Mouse (Mus musculus): ENCODE data around the gene Eno1. TPM values are rescaled to one million over a fixed set of nuclear protein-coding genes. Genes with fewer than 3 reads are reported as not detected.

Eno1 gene
- 25.2 and 47.2 TPM in 2 replicates for polyA plus RNA-seq (2012)

- Histone ChIP-seq H3K4me1 (ENCODE audit: control insufficient read depth) (peaks cover 57% of the 10 kb centered on the region), H3K36me3 (ENCODE audit: control insufficient read depth) (peaks cover 26% of the 10 kb centered on the region), H3K9me3 (ENCODE audit: control insufficient read depth, low read length) (no peaks in the 10 kb centered on the region), H3K27me3 (ENCODE audit: control insufficient read depth) (peaks cover 4% of the 10 kb centered on the region), H3K4me3 (replicated peaks) (peak within 1 kb of the TSS; percentile 90)
- TF ChIP-seq GATA1 (IDR thresholded peaks at IDR 0.05; ENCODE audit: low read length) = no peak
- TF ChIP-seq TAL1 (IDR thresholded peaks at IDR 0.05; ENCODE audit: low read length) = no peak
These were observed at the start of gene Eno1 for GRCm38 (mm10) chr4:150236521-150237481. TSS of gene Eno1 (plus strand) at chr4:150236721.

GRCm38 (mm10) chr4:150188236-150188635 is 48.3 kb upstream of the Eno1 start:
- H3K4me1 ChIP-seq (ENCODE audit: control insufficient read depth) = peaks cover 14% of the 10 kb centered on the region
- H3K9me3 ChIP-seq (ENCODE audit: control insufficient read depth, low read length) = no peaks in the 10 kb centered on the region
- no peaks in the 10 kb centered on the region for H3K36me3 ChIP-seq (ENCODE audit: control insufficient read depth)
- H3K27me3 ChIP-seq (ENCODE audit: control insufficient read depth) = no peaks in the 10 kb centered on the region
- peak overlapping the region; percentile 43 for H3K4me3 ChIP-seq (replicated peaks)
- TF ChIP-seq GATA1 (IDR thresholded peaks at IDR 0.05; ENCODE audit: low read length) (no peak), TAL1 (IDR thresholded peaks at IDR 0.05; ENCODE audit: low read length) (no peak)

- TF ChIP-seq TAL1 (IDR thresholded peaks at IDR 0.05; ENCODE audit: low read length) (no peak), GATA1 (IDR thresholded peaks at IDR 0.05; ENCODE audit: low read length) (no peak)
- H3K9me3 ChIP-seq (ENCODE audit: control insufficient read depth, low read length) = no peaks in the 10 kb centered on the region
- H3K36me3 ChIP-seq (ENCODE audit: control insufficient read depth) = no peaks in the 10 kb centered on the region
- H3K4me3 ChIP-seq (replicated peaks) = no peak overlapping the region
- no peaks in the 10 kb centered on the region for H3K27me3 ChIP-seq (ENCODE audit: control insufficient read depth)
- peaks cover 12% of the 10 kb centered on the region for H3K4me1 ChIP-seq (ENCODE audit: control insufficient read depth)
These were observed 44.3 kb upstream of the Eno1 start for GRCm38 (mm10) chr4:150192199-150192598.

GRCm38 (mm10) chr4:150193915-150194314 is 42.6 kb upstream of the Eno1 start:
- Histone ChIP-seq H3K9me3 (ENCODE audit: control insufficient read depth, low read length) (no peaks in the 10 kb centered on the region), H3K4me1 (ENCODE audit: control insufficient read depth) (peaks cover under 1% of the 10 kb centered on the region; the same call in 1 of the 2 replicates), H3K27me3 (ENCODE audit: control insufficient read depth) (no peaks in the 10 kb centered on the region), H3K36me3 (ENCODE audit: control insufficient read depth) (no peaks in the 10 kb centered on the region), H3K4me3 (replicated peaks) (no peak overlapping the region)
- TF ChIP-seq GATA1 (IDR thresholded peaks at IDR 0.05; ENCODE audit: low read length) (no peak), TAL1 (IDR thresholded peaks at IDR 0.05; ENCODE audit: low read length) (no peak)

GRCm38 (mm10) chr4:150198268-150198667 is 38.3 kb upstream of the Eno1 start:
- TF ChIP-seq TAL1 (IDR thresholded peaks at IDR 0.05; ENCODE audit: low read length) (no peak), GATA1 (IDR thresholded peaks at IDR 0.05; ENCODE audit: low read length) (no peak)
- H3K4me1 ChIP-seq (ENCODE audit: control insufficient read depth) = no peaks in the 10 kb centered on the region
- H3K27me3 ChIP-seq (ENCODE audit: control insufficient read depth) = no peaks in the 10 kb centered on the region
- H3K4me3 ChIP-seq (replicated peaks) = no peak overlapping the region
- H3K36me3 ChIP-seq (ENCODE audit: control insufficient read depth) = no peaks in the 10 kb centered on the region
- no peaks in the 10 kb centered on the region for H3K9me3 ChIP-seq (ENCODE audit: control insufficient read depth, low read length)

- Histone ChIP-seq H3K27me3 (ENCODE audit: control insufficient read depth) (no peaks in the 10 kb centered on the region), H3K4me1 (ENCODE audit: control insufficient read depth) (no peaks in the 10 kb centered on the region), H3K36me3 (ENCODE audit: control insufficient read depth) (no peaks in the 10 kb centered on the region), H3K4me3 (replicated peaks) (no peak within 1 kb of the TSS), H3K9me3 (ENCODE audit: control insufficient read depth, low read length) (no peaks in the 10 kb centered on the region)
- no peak for TF ChIP-seq GATA1 (IDR thresholded peaks at IDR 0.05; ENCODE audit: low read length)
- TF ChIP-seq TAL1 (IDR thresholded peaks at IDR 0.05; ENCODE audit: low read length) = no peak
These were observed 35.3 kb upstream of the Eno1 start, which contains the start of gene Car6 for GRCm38 (mm10) chr4:150201232-150201631. TSS of gene Car6 (minus strand) at chr4:150201332.

- H3K4me1 ChIP-seq (ENCODE audit: control insufficient read depth) = no peaks in the 10 kb centered on the region
- no peaks in the 10 kb centered on the region for H3K27me3 ChIP-seq (ENCODE audit: control insufficient read depth)
- no peak overlapping the region for H3K4me3 ChIP-seq (replicated peaks)
- H3K36me3 ChIP-seq (ENCODE audit: control insufficient read depth) = no peaks in the 10 kb centered on the region
- H3K9me3 ChIP-seq (ENCODE audit: control insufficient read depth, low read length) = no peaks in the 10 kb centered on the region
- no peak for TF ChIP-seq GATA1 (IDR thresholded peaks at IDR 0.05; ENCODE audit: low read length)
- TF ChIP-seq TAL1 (IDR thresholded peaks at IDR 0.05; ENCODE audit: low read length) = no peak
These were observed 33.8 kb upstream of the Eno1 start for GRCm38 (mm10) chr4:150202702-150203101.

- no peaks in the 10 kb centered on the region for H3K27me3 ChIP-seq (ENCODE audit: control insufficient read depth)
These were observed 31.6 kb upstream of the Eno1 start for GRCm38 (mm10) chr4:150204877-150205276.

GRCm38 (mm10) chr4:150209751-150210150 is 26.8 kb upstream of the Eno1 start:
- Histone ChIP-seq H3K4me1 (ENCODE audit: control insufficient read depth) (peaks cover 9% of the 10 kb centered on the region), H3K9me3 (ENCODE audit: control insufficient read depth, low read length) (no peaks in the 10 kb centered on the region), H3K27me3 (ENCODE audit: control insufficient read depth) (no peaks in the 10 kb centered on the region), H3K36me3 (ENCODE audit: control insufficient read depth) (no peaks in the 10 kb centered on the region), H3K4me3 (replicated peaks) (no peak overlapping the region)
- no peak for TF ChIP-seq GATA1 (IDR thresholded peaks at IDR 0.05; ENCODE audit: low read length)
- TF ChIP-seq TAL1 (IDR thresholded peaks at IDR 0.05; ENCODE audit: low read length) = no peak

More at GRCm38 (mm10) chr4:150204877-150205276, 31.6 kb upstream of the Eno1 start:
- H3K4me3 ChIP-seq (replicated peaks) = no peak overlapping the region
- no peaks in the 10 kb centered on the region for H3K9me3 ChIP-seq (ENCODE audit: control insufficient read depth, low read length)
- TF ChIP-seq GATA1 (IDR thresholded peaks at IDR 0.05; ENCODE audit: low read length) = no peak
- TF ChIP-seq TAL1 (IDR thresholded peaks at IDR 0.05; ENCODE audit: low read length) = no peak
- H3K4me1 ChIP-seq (ENCODE audit: control insufficient read depth) = no peaks in the 10 kb centered on the region
- no peaks in the 10 kb centered on the region for H3K36me3 ChIP-seq (ENCODE audit: control insufficient read depth)
